Mouse (Mus musculus) lung, postnatal 0 days (tissue): ENCODE measurements around the gene Pcmtd2.

Experiments used
- CTCF ChIP-seq: IDR thresholded peaks from 2 replicates; pipeline ENCODE4 v1.5.1; 2016; ENCODE audit warnings: antibody characterized with exemption, mild to moderate bottlenecking
- EP300 ChIP-seq: IDR thresholded peaks from 2 replicates; pipeline ENCODE4 v1.6.1; 2016; ENCODE audit warnings: antibody characterized with exemption, mild to moderate bottlenecking, control low read depth

- TF ChIP-seq CTCF (no peak), EP300 (no peak)
Observed at GRCm38 (mm10) chr2:181789396-181789795, 48.3 kb upstream of the Pcmtd2 start.
